Mouse (Mus musculus) retina, postnatal 7 days (tissue): Measurements from ENCODE around the gene Zfp423.
A peak's percentile ranks its signal among the peaks of the same experiment; 100 is the strongest.

Source experiments
- DNase-seq: peaks from one replicate; pipeline ENCODE4 v3.0.0-alpha.2; 2012; ENCODE audit warnings: low read depth, low spot score

Gene Zfp423

DNA sequence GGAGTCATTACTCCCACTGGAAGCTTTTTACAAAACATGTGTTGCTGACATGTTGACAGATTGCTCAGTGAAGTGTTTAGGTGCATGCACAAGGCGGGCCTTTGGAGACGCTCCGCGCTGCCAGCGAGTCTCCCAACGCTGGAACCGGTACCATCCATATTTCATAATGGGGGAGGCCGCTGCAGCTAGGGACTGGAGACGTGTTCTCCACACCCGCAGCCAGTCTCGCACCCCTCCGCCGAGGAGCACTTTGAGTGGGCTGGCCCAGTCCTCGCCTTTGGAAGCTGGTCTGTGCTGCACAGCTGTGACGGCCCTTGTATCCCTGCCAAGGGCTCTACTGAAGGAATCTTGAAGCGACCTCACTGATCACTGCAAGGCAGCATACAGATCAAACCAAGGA lies 122.5 kb downstream of the Zfp423 start:
- peak; percentile 32 for DNase-seq

DNA sequence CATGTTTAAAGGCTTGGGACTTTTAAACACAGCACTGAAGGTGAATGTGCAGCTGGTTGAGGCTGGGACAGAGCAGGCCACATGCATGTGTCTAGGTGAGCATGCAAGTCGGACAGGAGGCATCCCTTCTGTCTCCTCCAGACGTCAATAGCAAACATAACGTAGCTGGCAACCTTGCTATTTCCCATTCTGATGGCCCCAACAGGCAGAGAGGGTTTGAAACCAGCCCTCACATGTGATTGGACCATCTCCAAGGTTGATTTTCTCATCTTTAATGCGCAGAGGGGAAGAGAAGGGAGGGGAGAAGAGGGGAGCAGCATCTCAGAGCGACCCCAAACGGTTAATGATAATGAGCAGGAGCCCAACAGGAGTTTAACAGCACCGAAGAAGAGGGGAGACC lies 123.5 kb downstream of the Zfp423 start:
- no peak for DNase-seq

DNA sequence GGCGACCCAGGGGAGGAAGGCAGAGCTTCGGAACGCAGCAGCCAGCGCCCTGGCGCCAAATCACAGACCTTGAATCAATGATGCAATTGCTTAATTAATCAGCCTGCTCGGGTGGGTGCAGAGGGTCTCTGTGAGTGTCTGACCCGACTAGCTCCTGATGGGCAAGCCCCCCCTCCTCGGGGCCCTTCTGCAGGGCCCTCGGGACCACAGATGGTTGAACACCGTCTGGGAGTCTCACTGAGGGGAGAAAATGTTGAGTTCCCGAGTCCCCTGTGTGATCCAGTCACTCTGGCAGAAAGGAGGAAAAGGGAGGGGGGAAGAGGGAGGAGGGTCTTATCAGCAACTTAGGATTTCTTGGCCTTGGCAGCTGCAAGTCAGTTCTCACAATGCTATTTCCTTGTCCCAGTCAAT lies 124.0 kb downstream of the Zfp423 start:
- no peak for DNase-seq

DNA sequence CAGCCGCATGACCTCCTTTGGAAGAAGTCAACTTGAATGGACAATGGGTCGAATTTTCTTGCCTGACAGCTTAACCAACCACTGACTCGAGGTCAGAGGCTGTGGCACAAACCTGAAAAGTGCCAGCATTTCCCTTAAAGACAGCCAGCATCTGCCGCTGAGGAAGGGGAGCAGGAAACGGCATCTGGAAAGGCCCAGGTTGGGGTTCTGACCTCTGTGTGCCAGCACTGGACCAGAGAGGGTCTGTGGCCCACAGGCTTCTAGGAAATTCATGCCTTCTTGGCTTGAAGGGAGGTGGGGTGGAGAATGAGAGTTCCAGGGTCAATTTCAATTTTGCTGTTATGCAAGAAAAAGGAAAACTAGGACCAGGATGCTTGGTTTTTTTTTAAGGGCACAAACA lies 124.7 kb downstream of the Zfp423 start:
- DNase-seq = no peak

DNA sequence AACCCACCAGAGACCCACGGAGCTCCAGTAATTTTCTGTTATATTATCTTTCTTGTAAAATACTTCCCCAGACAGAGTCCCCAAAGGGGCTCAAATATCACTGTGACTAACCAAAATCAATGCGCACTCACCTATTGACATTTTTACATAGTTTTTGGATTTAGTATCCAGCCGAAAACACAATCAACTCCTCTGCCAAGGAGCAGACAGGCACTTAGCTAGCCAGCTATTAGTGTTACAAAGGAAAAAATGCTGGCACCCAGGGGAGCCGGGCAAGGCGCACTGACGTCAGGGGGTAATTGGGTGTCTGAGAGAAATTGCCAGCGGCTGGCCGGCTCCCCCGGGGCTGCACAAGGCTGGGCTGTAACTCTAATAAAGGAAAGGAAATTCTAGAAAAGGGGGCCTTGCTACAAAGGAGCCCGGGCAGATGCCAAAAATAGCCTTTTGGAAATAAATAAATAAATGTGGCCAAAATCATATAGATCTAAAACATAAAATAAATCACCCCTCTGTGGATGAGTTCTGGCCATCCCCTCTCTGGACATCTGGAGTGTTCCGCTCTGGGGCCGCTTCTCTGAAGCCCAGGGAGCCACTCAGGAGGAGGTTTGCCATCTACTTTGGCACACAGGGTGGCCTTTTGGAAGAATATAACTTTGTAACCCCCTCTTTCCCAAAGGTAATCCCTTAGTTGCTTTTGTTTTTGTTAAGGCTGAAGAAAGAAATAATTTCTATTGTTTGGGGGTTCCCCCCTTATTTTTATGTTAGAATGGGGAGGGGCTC lies 125.4 kb downstream of the Zfp423 start:
- no peak for DNase-seq

DNA sequence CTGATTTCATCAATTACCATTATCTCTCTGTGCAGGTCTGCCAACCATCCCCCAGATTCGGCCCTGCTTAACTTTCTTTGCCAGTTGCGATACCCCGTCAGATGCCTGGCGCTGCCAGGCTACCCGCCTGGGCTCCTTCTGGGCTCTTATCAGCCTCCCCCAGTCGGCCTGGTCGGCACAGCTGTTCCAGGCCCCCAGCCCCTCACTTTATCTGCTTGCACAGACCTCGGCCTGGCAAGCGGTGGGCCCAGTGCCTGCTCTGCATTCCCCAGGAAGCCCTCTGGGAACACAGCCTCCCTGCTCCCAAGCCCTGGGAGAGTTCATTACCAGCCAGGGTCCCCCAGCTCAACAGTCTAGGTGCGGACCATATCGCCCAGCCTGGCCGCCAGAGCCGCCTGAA lies 126.1 kb downstream of the Zfp423 start:
- no peak for DNase-seq

DNA sequence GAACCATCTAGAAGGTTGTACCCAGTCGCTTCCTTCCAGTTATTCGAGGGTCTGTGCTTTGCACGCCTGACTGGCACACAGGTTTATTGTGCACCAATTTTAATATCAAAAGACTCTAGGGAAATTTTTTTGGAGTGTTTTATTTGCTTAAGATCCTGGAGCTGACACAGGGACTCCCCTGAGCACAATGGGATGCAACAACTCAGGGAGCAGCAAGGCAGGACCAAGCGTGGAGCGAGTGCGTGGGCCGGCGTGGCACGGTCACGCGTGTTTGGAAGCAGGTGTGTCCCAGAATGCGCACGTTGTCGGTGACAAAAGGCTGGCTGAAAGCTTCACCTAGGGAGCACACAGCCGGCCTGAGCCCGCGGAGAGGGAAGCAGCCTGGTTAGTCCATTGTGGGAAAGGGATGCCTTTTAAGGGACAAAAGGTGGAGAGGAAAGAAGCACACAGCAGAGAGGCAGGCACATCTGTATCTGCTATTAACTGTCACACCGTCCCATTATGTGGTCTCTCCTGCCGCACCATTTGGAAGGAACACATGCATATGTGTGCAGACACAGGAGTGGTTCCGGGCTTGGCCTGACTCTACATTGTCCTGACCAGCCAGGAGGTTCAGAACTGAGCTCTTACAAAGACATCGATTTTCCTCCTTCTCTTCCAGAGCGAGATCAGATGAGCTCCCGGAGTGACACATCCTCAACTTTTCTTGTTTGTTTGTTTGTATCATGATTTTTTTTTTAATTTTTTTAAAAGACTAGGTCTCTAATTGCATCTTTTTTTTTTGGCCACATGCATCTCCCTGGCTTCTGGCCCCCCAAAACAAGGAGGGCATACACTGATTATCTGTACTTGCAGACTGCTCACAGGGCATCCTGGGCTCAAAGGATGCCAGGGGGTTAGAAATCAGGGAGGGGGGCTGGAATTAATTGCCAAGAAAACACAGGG lies 126.7 kb downstream of the Zfp423 start:
- DNase-seq = no peak

DNA sequence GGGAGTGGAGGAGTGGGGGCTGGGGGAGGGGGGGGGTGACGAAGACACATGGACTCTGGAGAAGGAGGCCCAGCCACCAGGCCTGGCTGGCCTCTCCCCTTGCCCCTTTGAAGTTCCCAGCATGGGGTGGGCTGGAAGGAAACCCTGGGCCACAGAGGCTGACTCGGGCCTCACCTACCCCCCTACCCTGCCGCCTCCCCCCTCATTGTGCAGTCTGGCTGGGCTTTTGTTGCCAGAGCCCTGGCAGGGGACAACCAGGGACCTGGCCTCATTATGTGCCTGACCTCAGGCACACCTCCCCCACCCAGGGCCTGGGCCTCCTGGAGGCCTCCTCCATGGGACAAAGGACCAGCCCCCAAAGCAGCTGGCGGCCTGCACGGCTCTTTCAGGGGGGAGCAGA lies 127.8 kb downstream of the Zfp423 start:
- no peak for DNase-seq

DNA sequence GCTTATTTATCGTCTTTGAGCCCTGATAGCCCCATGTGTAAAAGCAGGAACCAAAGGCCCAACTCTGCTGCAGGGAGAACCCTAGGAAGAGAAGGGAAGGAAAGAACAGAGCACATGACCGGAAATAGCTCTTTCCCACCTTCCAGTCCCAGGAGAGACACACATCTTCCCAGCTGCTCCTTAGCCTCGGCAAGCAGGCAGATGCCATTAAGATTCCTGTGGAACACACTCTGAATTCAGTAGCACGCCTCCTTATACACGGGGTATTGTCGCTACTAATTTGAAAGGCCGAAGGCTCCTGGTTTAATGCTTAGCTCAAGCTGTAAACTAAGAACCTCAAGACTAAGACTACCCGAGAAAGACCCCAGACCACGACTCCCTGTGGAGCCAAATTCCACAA lies 128.3 kb downstream of the Zfp423 start:
- no peak for DNase-seq

DNA sequence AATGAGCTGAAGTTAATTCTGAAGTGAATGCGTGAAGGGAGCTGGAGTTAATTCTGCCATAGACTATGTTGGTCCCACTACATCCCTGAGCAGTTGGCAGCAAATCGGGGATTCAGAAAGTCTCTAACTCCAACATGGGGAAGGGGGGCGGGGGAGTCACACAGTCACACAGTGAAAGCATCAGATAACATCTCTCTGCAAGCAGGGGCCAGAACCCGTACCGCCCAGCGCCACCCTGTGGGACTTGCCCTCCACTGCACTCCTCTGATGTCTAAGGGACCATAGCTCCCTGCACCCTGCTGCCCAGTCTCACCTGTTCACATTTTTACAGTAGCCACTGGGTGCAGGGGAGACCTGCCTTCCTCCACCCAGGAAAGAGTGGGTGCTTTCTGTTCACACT lies 129.2 kb downstream of the Zfp423 start:
- no peak for DNase-seq

DNA sequence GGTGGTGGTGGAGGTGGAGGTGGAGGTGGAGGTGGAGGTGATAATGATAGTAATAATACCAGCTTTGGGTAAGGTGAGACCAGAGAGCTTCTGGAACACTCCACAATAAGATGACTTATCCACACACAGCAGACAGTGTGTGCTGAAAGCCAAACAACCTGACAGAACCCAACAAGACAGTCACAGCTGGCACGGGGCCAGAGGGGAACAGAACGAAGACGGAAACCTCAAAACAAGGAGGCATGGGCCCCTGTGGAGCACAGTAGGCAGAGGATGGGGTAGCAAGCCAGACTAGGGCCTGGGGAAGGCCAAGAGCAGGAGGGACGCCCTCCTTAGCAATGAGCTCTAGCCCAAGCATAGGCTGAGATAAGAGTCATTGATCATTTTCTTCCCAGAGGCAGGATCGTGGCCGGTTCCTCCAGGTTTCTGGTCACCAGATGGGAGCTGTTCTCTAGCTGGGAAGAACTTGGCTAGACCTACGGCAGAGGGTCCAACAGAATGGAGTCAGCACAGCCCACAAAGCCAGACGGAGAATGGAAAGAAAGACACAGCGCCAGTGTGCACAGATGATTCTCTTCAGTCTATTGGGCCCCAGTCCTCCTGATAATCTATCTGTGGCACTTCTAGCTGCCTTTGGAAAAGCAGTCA lies 133.3 kb downstream of the Zfp423 start:
- no peak for DNase-seq

DNA sequence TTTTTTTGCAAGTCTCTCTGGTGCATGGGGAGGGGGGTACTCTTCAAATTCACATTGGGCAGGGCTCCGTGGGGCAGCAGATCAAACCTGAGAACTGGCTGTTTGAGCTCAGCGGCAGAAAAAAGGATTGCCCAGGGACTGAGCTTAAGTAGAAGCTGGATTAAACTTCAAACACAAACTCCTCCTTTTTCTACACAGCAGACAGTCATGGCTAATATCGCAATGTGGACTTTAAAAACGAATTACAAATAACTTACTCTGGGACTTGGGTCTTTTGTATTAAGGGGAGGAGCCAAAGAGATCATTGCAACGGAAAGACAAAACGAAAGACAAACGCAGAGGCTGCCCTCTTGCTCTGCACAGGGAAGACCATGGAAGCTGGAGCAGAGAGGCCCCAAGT lies 136.2 kb downstream of the Zfp423 start:
- no peak for DNase-seq

DNA sequence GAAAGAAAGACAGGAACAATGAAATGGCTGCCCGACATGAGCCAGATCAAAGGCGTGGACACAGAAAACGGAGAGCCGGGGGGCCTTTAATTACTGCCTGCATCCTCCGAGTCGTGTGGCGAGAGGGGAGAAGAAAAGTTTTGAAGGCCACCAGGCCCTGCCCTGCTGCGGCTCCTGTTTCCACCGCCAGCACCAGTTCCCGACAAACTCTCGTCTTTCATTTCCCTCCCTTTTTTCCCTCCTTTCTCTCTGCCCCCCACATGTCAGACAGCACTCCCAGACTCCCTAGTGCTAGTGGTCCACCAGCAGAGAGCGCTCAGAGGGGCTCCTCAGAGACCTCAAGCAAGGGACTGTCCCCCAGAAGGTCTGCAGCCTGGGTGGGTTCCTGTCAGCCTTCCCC lies 136.7 kb downstream of the Zfp423 start:
- no peak for DNase-seq

DNA sequence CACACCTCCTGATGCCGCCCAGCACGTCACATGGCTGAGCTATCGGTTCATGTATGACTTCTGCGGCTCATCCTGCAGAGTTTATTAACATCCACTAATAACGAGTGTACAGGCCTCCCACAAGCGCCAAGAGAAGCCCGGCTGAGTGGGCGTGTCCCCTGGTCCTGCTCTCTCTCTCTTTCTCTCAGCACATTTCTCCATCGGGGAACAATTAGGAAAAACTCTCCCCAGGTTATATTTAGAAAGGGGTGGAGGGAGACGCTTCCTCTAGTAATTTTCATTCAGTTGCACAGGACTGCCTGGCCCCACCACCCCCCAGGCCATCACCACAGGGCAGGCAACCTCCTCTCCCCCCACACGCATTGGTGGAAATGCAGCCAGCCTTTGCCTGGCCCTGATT lies 137.2 kb downstream of the Zfp423 start:
- no peak for DNase-seq

DNA sequence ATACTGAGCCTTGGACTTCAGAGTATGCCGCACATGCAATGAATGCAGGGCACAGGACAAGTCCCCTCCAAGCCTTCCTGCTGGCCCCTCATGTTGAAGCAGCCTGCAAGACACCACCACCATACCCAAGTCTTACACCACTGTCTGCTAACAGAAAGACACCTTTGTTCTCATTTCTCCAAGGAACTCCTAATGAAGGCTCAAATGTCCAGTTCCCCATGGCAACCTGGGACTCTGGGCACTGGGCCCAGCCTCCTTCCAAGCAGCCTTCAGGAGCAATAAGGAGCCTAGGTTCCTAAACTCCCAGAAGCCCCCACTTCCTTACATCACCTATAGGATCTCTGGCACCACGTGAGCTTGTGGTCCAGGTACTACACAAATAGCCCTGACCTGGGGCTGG lies 137.7 kb downstream of the Zfp423 start:
- DNase-seq = no peak

DNA sequence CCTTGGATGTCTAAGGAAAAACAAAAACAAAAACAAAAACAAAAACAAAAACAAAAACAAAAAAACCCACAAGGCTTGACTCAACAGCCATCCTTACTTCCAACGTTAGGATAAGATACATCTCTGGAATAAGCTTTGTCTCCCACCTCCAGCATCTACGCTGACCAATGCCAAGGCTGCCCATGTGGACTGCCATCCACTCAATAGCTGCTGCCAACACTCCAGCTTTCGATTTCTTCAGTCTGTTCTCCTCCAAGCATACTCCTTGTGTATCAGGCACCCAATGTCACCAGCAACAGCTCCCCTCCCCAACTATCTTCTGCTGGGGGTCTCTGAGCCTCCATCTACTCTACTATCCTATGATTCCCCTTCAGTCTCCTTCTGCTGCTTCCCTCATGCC lies 140.1 kb downstream of the Zfp423 start:
- DNase-seq = no peak

DNA sequence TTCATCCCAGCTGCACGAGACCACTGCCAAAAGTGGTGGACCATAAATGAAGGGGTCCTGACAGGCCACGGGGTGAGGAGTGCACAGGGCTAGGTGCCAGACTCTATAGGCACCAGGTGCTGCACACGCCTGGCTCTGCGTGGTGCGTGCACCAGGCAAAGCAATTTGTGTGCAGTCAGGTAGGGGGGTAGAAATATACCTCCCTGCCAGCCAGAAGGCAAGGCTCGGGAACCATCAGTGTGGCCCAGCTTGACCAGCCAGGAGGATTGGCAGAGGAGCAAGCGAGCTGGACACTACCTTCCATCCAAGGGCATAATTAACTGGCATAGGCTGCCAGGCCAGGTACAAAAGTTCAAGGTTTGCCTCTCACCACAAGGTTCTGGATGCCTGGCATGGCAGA lies 140.9 kb downstream of the Zfp423 start:
- no peak for DNase-seq

DNA sequence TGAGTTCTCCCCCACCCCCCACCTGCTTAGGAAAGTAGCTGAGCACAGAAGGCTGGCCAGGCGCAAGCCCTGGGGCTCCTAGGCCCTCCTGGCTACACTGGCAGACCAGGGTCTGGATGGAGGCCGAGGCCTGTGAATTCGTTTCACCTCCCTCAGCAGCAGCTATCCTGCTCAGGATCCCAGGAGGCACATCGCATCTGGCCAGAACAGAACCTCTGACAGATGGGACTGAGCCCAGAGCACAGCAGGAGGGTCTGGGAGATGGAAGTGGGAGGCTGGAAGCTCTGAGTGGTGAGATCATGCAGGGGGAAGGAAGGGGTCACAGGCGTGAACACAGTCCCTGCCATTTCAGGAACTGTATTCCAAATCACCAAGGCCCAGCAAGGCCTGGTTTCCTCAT lies 143.3 kb downstream of the Zfp423 start:
- no peak for DNase-seq

DNA sequence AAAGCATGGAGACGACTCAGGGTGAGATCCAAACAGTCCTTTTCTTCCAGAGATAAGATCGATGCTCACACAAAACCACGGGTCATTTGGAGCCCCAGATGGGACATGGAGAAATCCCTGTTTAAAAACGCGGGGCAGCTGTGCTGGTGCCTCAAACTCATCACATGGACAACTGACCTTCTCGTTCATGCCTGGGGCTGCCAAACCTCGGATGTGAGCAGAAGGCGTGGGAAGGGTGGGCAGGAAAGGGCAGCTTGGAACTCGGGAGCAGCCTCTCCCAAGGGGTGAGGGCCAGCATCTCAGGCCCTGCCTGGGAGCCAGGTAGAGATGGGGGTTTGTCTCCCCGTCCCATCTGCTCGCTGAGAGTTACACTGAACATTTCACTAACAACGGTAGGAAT lies 146.7 kb downstream of the Zfp423 start:
- DNase-seq = no peak

DNA sequence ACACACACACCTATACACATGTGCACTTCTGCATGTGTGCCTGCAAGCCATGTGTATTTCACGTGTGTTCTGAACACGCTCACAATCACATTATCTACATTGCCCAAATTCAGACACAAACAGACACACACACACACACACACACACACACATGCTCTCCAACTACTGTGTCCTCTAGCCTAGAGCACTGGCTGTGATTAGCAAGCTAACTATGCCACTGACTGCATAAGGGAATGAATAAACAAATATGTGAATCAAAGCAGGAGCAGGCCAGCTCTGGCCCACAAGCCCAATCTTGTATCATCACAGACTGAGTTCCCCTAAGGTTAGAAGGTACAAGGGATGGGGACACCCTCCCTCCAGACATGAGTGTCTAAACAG lies 147.3 kb downstream of the Zfp423 start:
- DNase-seq = no peak

DNA sequence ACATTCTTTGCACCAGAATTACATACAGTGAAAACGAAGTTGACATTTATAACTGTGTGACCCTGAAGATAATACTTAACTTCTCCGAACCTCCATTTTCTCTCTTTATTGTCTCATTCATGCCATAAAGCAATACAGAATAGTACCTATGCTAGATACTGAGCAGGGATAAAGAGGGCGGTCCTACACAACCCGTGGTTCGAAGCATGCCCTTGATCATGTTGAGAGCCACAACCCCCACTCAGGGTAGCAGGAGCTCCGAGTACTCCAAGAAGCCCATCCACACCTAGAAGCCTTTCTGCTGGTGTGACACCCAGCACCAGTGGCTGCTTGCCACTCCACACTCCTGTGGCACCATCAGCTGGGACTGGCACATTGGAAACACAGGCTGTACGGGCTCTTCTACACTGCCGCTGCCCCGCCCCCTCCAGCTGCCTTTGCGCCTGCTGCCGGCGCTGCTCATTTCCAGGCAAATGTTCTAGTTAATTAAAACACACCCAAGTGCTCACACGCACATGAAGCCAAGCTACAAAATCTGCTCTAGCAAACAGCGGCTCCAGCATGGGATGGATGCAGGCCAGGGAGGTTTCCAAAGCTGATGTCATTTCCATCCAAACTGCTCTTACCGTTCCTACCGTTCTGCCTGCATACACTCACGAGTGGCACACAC lies 147.9 kb downstream of the Zfp423 start:
- DNase-seq = no peak

DNA sequence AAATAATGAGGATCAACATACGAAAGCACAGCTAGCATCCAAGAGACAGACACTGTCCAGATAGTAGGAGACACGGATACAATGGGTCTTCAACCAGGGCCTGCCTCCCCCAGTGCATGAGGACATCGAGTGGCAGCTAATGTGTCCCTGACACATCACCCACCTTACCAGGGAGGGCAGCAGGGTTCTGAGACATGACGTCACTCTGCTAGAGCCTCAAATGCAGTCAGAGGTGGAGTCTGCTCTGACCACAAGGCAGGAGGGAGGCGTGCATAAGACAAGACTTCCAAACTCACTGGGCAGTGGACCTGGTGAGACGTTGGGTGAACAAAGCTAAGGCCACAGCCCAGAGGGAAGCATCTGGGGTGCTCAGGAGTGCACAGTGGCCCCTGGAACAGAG lies 148.6 kb downstream of the Zfp423 start:
- DNase-seq = no peak
